Mouse (Mus musculus): Measurements from ENCODE around the gene Ptprt. TPM values are rescaled to one million over a fixed set of nuclear protein-coding genes. Genes with fewer than 3 reads are reported as not detected.
A peak's percentile ranks its signal among the peaks of the same experiment; 100 is the strongest.

The Ptprt gene
- total and polyA plus RNA-seq, 2 experiments from 2014 or later, result 15.7 to 68.3 TPM

DNA sequence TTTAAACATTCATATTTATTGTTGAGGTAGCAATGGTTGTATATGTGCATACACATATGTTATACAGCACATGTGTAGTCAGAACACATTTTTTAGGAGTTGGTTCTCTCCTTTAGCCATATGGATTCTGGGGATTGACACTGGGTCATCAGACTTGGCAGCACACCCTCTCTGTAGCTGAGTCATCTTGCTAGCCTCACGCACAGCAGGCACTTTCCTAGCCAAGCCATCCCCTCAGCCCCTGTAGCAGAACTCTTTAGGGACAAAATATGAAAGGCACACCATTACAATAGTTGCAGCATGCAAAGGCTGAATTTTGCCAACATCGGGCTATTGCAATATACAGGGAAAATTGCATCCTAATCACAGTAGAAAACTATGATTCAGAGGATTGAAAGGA is 827.1 kb downstream of the Ptprt start:
- Histone ChIP-seq H3K4me1 (ENCODE audit: insufficient read depth, low read length) (peaks cover 4% of the 10 kb centered on the region; the same call in 1 of the 2 replicates), H3K4me2 (ENCODE audit: low read depth, low read length) (no peak overlapping the region), H3K9ac (replicated peaks; ENCODE audit: low read length) (no peak overlapping the region), H3K4me3 (ENCODE audit: low read length) (no peak overlapping the region), H3K27me3 (ENCODE audit: insufficient read depth, low read length) (no peaks in the 10 kb centered on the region), H3K36me3 (ENCODE audit: insufficient read depth, low read length) (no peaks in the 10 kb centered on the region), H3K27ac (no peak overlapping the region), H3K9me3 (ENCODE audit: low read length) (no peaks in the 10 kb centered on the region)
- DNase-seq (ENCODE audit: low spot score) (no peak), ATAC-seq (no peak)
- WGBS, result 65% methylated on average over 2 of the region's 2 CpGs
- TF ChIP-seq CTCF (IDR thresholded peaks at IDR 0.05; ENCODE audit: low read depth), result no peak

DNA sequence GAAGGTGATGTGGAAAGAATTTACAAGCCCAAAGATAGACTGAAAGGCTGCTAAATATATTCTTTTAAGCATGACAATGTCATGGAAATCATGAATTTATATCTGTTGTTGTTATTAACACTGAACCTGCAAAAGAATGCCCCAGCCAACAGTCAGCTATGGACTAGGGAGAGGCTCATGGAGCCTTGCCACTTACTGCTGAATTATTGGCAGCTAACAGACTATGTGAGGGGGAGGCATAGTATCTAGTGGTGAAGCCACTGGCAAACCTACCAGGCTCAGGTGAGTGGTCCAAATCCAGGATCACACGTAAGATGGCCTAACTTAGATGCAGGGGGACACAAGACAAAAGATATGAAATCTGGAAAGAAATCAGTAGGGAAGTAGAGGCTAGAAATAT is 847.6 kb downstream of the Ptprt start:
- no peaks in the 10 kb centered on the region for H3K9me3 ChIP-seq (ENCODE audit: low read length)
- no peak for DNase-seq (ENCODE audit: low spot score)
- 80% methylated on average over 1 of the region's 1 CpGs for WGBS
- no peak for TF ChIP-seq CTCF (IDR thresholded peaks at IDR 0.05; ENCODE audit: low read depth)
- H3K4me2 ChIP-seq (ENCODE audit: low read depth, low read length), result no peak overlapping the region
- H3K9ac ChIP-seq (replicated peaks; ENCODE audit: low read length), result no peak overlapping the region
- H3K4me1 ChIP-seq (ENCODE audit: insufficient read depth, low read length), result no peaks in the 10 kb centered on the region
- no peak overlapping the region for H3K27ac ChIP-seq
- no peak overlapping the region for H3K4me3 ChIP-seq (ENCODE audit: low read length)
- H3K27me3 ChIP-seq (ENCODE audit: insufficient read depth, low read length), result no peaks in the 10 kb centered on the region
- no peak for ATAC-seq
- H3K36me3 ChIP-seq (ENCODE audit: insufficient read depth, low read length), result no peaks in the 10 kb centered on the region

DNA sequence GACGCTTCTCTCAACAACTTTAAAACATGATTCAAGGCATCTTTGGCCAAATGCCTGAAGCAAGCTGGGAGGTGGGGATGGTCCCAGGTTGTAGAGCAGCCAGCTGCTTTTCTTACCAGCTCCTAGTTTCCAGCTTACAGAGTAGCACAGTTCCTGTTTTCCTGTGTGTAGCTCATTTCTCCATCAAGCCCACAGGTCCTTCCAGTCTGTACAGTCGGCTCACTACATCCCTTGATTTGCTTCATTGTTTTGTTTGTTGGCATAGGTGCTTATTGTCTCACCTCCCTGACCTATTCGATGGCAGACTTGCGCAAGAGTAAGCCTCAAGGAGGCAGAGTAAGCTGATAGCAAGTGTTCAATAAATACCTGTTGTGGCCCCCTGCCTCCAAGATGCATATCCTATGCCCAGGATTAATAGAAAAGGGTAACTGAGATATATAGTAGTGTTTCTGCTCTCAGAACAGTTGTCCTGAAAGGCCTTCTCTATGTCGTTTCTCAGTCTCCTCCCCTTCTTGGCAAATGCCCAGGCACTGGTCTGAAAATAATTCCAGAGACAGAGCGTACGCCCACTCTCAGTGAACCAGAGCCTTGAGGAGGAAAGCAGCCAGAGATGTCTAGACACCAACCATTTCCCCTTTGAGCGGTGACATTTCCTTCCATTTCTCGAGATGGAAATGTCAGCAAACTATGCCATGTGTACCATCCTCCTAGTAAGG is 852.7 kb downstream of the Ptprt start:
- 62% methylated on average over 9 of the region's 9 CpGs for WGBS
- no peaks in the 10 kb centered on the region for H3K4me1 ChIP-seq (ENCODE audit: insufficient read depth, low read length)
- H3K4me2 ChIP-seq (ENCODE audit: low read depth, low read length), result no peak overlapping the region
- no peaks in the 10 kb centered on the region for H3K9me3 ChIP-seq (ENCODE audit: low read length)
- H3K36me3 ChIP-seq (ENCODE audit: insufficient read depth, low read length), result no peaks in the 10 kb centered on the region
- H3K27ac ChIP-seq, result no peak overlapping the region
- no peak overlapping the region for H3K9ac ChIP-seq (replicated peaks; ENCODE audit: low read length)
- ATAC-seq (no peak), DNase-seq (ENCODE audit: low spot score) (peak; percentile 50)
- no peak overlapping the region for H3K4me3 ChIP-seq (ENCODE audit: low read length)
- H3K27me3 ChIP-seq (ENCODE audit: insufficient read depth, low read length), result no peaks in the 10 kb centered on the region
- TF ChIP-seq CTCF (IDR thresholded peaks at IDR 0.05; ENCODE audit: low read depth), result no peak

DNA sequence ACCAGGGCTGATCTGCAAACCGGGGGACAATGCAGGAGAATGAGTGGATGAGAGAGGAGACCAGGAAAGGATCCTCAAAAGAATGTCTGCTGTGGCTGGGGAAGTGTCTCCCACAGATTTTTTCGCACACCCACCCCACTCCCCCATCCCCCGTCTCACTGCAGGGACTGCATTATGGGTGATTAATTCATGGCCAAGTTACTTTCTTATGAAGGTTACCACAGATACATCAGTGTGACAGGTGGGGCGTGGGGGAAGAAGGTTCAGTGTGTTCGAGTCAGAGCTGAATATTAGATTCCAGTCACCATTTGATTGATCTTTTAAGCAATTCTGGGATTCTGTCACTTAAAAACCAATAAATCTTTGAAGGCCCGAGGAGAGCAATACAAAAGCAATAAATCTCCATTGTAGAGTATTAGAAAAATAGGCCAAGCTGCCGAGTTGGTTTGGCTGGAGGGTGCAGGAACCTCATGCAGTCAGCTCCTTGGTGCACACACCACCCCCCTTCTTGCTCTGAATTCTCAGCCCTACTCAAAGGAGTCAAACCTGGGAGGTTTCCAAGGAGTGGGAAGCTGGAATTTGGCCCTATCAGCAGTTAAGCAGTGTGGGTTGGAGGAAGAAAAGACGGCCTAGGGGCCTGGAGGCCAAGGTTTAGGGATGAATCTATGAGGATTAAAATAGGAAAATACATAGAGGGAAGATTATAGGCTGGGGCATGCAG is 854.5 kb downstream of the Ptprt start:
- ATAC-seq (no peak), DNase-seq (ENCODE audit: low spot score) (no peak)
- Histone ChIP-seq H3K4me1 (ENCODE audit: insufficient read depth, low read length) (no peaks in the 10 kb centered on the region), H3K27ac (no peak overlapping the region), H3K9ac (replicated peaks; ENCODE audit: low read length) (no peak overlapping the region), H3K9me3 (ENCODE audit: low read length) (no peaks in the 10 kb centered on the region), H3K27me3 (ENCODE audit: insufficient read depth, low read length) (no peaks in the 10 kb centered on the region), H3K36me3 (ENCODE audit: insufficient read depth, low read length) (no peaks in the 10 kb centered on the region), H3K4me3 (ENCODE audit: low read length) (no peak overlapping the region), H3K4me2 (ENCODE audit: low read depth, low read length) (no peak overlapping the region)
- WGBS, result 26% methylated on average over 8 of the region's 8 CpGs
- TF ChIP-seq CTCF (IDR thresholded peaks at IDR 0.05; ENCODE audit: low read depth), result no peak

DNA sequence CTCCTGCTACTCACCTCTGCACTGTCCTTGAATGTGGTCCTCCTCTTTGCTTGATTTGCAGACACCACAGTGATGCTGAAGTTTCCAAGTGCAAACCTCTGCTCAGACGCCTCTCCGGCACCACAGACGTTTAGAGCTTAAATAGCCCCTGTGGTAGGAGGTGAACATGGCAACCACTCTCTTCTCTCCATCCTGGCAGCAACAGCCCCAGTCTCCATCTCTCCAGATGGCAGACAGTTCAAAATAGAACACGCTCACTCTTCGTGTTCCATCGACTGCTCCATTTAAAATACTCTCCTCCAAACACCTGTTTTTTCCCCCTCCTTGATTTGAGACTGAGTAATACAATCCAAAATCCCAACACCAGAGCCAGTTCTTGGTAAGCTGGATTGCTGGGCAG is 861.0 kb downstream of the Ptprt start:
- WGBS, result 63% methylated on average over 6 of the region's 6 CpGs
- Histone ChIP-seq H3K4me1 (ENCODE audit: insufficient read depth, low read length) (no peaks in the 10 kb centered on the region), H3K9ac (replicated peaks; ENCODE audit: low read length) (no peak overlapping the region), H3K27ac (no peak overlapping the region), H3K4me2 (ENCODE audit: low read depth, low read length) (no peak overlapping the region), H3K36me3 (ENCODE audit: insufficient read depth, low read length) (no peaks in the 10 kb centered on the region), H3K9me3 (ENCODE audit: low read length) (no peaks in the 10 kb centered on the region), H3K27me3 (ENCODE audit: insufficient read depth, low read length) (no peaks in the 10 kb centered on the region), H3K4me3 (ENCODE audit: low read length) (no peak overlapping the region)
- DNase-seq (ENCODE audit: low spot score) (no peak), ATAC-seq (no peak)
- TF ChIP-seq CTCF (IDR thresholded peaks at IDR 0.05; ENCODE audit: low read depth), result no peak

DNA sequence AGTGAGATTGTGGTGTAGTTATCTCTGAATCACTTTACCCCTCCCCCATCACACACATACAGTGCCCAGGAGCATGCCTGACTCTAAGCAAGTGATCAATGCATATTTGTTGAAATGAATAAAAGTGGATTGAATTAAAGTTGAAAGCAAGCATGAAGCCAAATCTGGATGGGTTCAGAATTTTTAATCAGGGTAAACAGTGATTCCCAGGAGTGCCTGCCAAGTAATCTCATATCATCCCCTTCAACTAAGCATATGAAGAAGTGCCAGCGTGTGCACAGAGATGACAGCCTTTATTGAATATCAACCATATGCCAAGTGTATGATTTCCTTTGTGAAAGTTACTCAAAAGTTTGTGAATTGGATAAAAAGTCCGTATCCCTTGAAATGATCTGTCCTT is 893.4 kb downstream of the Ptprt start:
- DNase-seq (ENCODE audit: low spot score) (peak; percentile 19), ATAC-seq (no peak)
- Histone ChIP-seq H3K9ac (replicated peaks; ENCODE audit: low read length) (no peak overlapping the region), H3K27ac (no peak overlapping the region), H3K27me3 (ENCODE audit: insufficient read depth, low read length) (no peaks in the 10 kb centered on the region), H3K4me2 (ENCODE audit: low read depth, low read length) (no peak overlapping the region), H3K4me3 (ENCODE audit: low read length) (no peak overlapping the region), H3K9me3 (ENCODE audit: low read length) (no peaks in the 10 kb centered on the region), H3K36me3 (ENCODE audit: insufficient read depth, low read length) (no peaks in the 10 kb centered on the region), H3K4me1 (ENCODE audit: insufficient read depth, low read length) (no peaks in the 10 kb centered on the region)
- WGBS, result 50% methylated on average over 2 of the region's 2 CpGs
- TF ChIP-seq CTCF (IDR thresholded peaks at IDR 0.05; ENCODE audit: low read depth), result no peak

DNA sequence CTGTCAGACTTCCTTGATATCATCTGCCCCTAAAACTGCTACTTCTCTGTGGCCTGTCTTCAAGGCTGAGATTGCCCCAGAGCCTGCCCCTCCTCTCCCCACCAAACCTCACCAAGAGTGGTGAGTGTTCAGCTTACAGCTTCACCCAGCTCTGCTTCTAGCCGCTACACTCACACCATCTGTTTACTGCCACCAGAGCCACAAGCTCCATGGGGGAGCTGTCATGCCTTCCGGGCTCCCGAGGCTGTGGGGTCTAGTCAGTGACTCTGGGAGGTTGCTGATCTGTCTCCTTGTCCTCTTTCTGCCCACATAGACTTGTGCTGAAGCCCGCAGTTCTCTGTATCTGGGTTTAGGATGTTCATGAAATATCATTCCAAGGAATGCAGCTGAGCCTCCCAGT is 947.9 kb downstream of the Ptprt start:
- 37% methylated on average over 4 of the region's 4 CpGs for WGBS
- H3K4me2 ChIP-seq (ENCODE audit: low read depth, low read length), result no peak overlapping the region
- H3K4me1 ChIP-seq (ENCODE audit: insufficient read depth, low read length), result 0 out of 2 replicates have a peak, but pooled peaks cover 3% of the 10 kb centered on the region
- no peaks in the 10 kb centered on the region for H3K36me3 ChIP-seq (ENCODE audit: insufficient read depth, low read length)
- no peak overlapping the region for H3K27ac ChIP-seq
- TF ChIP-seq CTCF (IDR thresholded peaks at IDR 0.05; ENCODE audit: low read depth), result no peak
- no peak overlapping the region for H3K9ac ChIP-seq (replicated peaks; ENCODE audit: low read length)
- no peak for ATAC-seq
- H3K9me3 ChIP-seq (ENCODE audit: low read length), result no peaks in the 10 kb centered on the region
- DNase-seq (ENCODE audit: low spot score), result no peak
- H3K27me3 ChIP-seq (ENCODE audit: insufficient read depth, low read length), result no peaks in the 10 kb centered on the region
- H3K4me3 ChIP-seq (ENCODE audit: low read length), result no peak overlapping the region
